Comparison of ENCODE assay signal across 8 mouse cellular contexts in genomic region chr13:28959068-28959440, GRCm38 (mm10). TPM values are rescaled to one million over a fixed set of nuclear protein-coding genes. Genes with fewer than 3 reads are reported as not detected.
DNase-seq lines count a peak whose midpoint lies in the region; ATAC-seq lines count a peak whose summit lies in the region.

No protein-coding gene starts in this region.

- H3K27me3 ChIP-seq in kidney, embryonic 16.5 days (ENCODE audit: insufficient read depth, low read length): no peaks in the 10 kb centered on the region
- no peaks in the 10 kb centered on the region for H3K27me3 ChIP-seq in embryonic facial prominence, embryonic 11.5 days (ENCODE audit: control insufficient read depth, insufficient read depth, low read length)
- no peaks in the 10 kb centered on the region for H3K27me3 ChIP-seq in midbrain, embryonic 16.5 days (ENCODE audit: control insufficient read depth, insufficient read depth, low read depth, low read length)

- peak overlapping the region; percentile 53 for H3K4me3 ChIP-seq in kidney, embryonic 16.5 days (ENCODE audit: low read length)
- H3K4me3 ChIP-seq in embryonic facial prominence, embryonic 11.5 days (ENCODE audit: low read depth, low read length): peak overlapping the region; percentile 54
- peak overlapping the region; percentile 65 for H3K4me3 ChIP-seq in midbrain, embryonic 16.5 days (ENCODE audit: low read depth, low read length)

- no peak for DNase-seq in kidney, adult 9 months
- DNase-seq in embryonic facial prominence, embryonic 11.5 days (ENCODE audit: low spot score): no peak
- DNase-seq in induced T-regulatory cell, adult 2 months (ENCODE audit: low read depth): peak; percentile 26
- DNase-seq in layer of hippocampus, postnatal 10 days (ENCODE audit: low spot score in 2 of 2): no peak
- no peak for DNase-seq in cerebellum, postnatal 25 days
- DNase-seq in spleen, adult 12 weeks (ENCODE audit: low spot score): no peak

- H3K9ac ChIP-seq in kidney, embryonic 16.5 days (replicated peaks; ENCODE audit: low read length): peak overlapping the region; percentile 73
- H3K9ac ChIP-seq in embryonic facial prominence, embryonic 11.5 days (replicated peaks; ENCODE audit: low read length): peak overlapping the region; percentile 67
- H3K9ac ChIP-seq in midbrain, embryonic 16.5 days (ENCODE audit: low read depth, low read length): peak overlapping the region; percentile 89

- no peaks in the 10 kb centered on the region for H3K36me3 ChIP-seq in kidney, embryonic 16.5 days (ENCODE audit: insufficient read depth, low read length)
- H3K36me3 ChIP-seq in embryonic facial prominence, embryonic 11.5 days (replicated peaks; ENCODE audit: control insufficient read depth, insufficient read depth, low read depth, low read length): no peaks in the 10 kb centered on the region
- no peaks in the 10 kb centered on the region for H3K36me3 ChIP-seq in midbrain, embryonic 16.5 days (ENCODE audit: control insufficient read depth, insufficient read depth, low read length)

- peak; percentile 3 for ATAC-seq in kidney, embryonic 16.5 days (ENCODE audit: low FRiP score, low TSS enrichment)
- 0 out of 2 replicates have a peak, but pooled peaks have one; percentile 2 for ATAC-seq in embryonic facial prominence, embryonic 11.5 days (replicated peaks; ENCODE audit: insufficient number of reproducible peaks, low FRiP score, low TSS enrichment, low read depth)
- peak; percentile 31; the same call in 1 of the 2 replicates for ATAC-seq in midbrain, embryonic 16.5 days

- H3K27ac ChIP-seq in kidney, embryonic 16.5 days (ENCODE audit: low read length): peak overlapping the region; percentile 97
- peak overlapping the region; percentile 81 for H3K27ac ChIP-seq in embryonic facial prominence, embryonic 11.5 days (replicated peaks; ENCODE audit: low read depth, low read length)
- H3K27ac ChIP-seq in midbrain, embryonic 16.5 days (ENCODE audit: low read length): peak overlapping the region; percentile 99

- H3K4me2 ChIP-seq in kidney, embryonic 16.5 days (replicated peaks; ENCODE audit: low read depth, low read length): peak overlapping the region; percentile 83
- peak overlapping the region; percentile 77 for H3K4me2 ChIP-seq in embryonic facial prominence, embryonic 11.5 days (ENCODE audit: low read depth, low read length)
- peak overlapping the region; percentile 96 for H3K4me2 ChIP-seq in midbrain, embryonic 16.5 days (ENCODE audit: low read length)

- 0% methylated on average over 17 of the region's 17 CpGs for WGBS in kidney, embryonic 16.5 days
- under 1% methylated on average over 17 of the region's 17 CpGs for WGBS in embryonic facial prominence, embryonic 11.5 days
- WGBS in midbrain, embryonic 16.5 days: 0% methylated on average over 17 of the region's 17 CpGs

- H3K4me1 ChIP-seq in kidney, embryonic 16.5 days (ENCODE audit: insufficient read depth, low read length): peaks cover 6% of the 10 kb centered on the region; the same call in 1 of the 2 replicates
- no peaks in the 10 kb centered on the region for H3K4me1 ChIP-seq in embryonic facial prominence, embryonic 11.5 days (ENCODE audit: control insufficient read depth, insufficient read depth, low read length)
- peaks cover 13% of the 10 kb centered on the region; the same call in 1 of the 2 replicates for H3K4me1 ChIP-seq in midbrain, embryonic 16.5 days (ENCODE audit: control insufficient read depth, insufficient read depth, low read length)

- H3K9me3 ChIP-seq in kidney, embryonic 16.5 days (ENCODE audit: low read length): peaks cover 6% of the 10 kb centered on the region; the same call in 1 of the 2 replicates
- H3K9me3 ChIP-seq in embryonic facial prominence, embryonic 11.5 days (replicated peaks; ENCODE audit: control insufficient read depth, low read length): no peaks in the 10 kb centered on the region
- H3K9me3 ChIP-seq in midbrain, embryonic 16.5 days (replicated peaks; ENCODE audit: control insufficient read depth, low read length, poor library complexity, severe bottlenecking): no peaks in the 10 kb centered on the region

RNA-seq across cellular contexts. Expression of gene Sox4, which starts 5.5 kb away (rescaled TPM):
- polyA plus RNA-seq in kidney, embryonic 16.5 days (2015; fragmentation: Nextera tagmentation; extraction: Ambion mirVana): 27.8 and 33.4 TPM in 2 replicates
- polyA plus RNA-seq in embryonic facial prominence, embryonic 11.5 days (2014; fragmentation: Nextera tagmentation; extraction: Ambion mirVana): 111 and 126 TPM in 2 replicates
- 158 and 160 TPM in 2 replicates for polyA plus RNA-seq in midbrain, embryonic 16.5 days (2015; fragmentation: Nextera tagmentation; extraction: Ambion mirVana)
- 10 to 100 TPM; 75.3 to 78.0 TPM for total RNA-seq in layer of hippocampus, postnatal 10 days (2021)
